Mouse (Mus musculus) heart, adult 10 weeks (tissue): ENCODE results near the gene Obox3. TPM values are rescaled to one million over a fixed set of nuclear protein-coding genes. Genes with fewer than 3 reads are reported as not detected.

Experiments
- polyA plus RNA-seq: library from polyadenylated mRNA; stranded (reverse); fragments of 350-450 nt; fragmentation: Illumina TruSeq; extraction: RNeasy Lipid Tissue Mini Kit (QIAGEN cat#74804); gene quantifications from one replicate; pipeline ENCODE4 v1.2.3, GENCODE M21; 2014; ENCODE audit warnings: low read depth, low replicate concordance

Gene Obox3
- not detected for polyA plus RNA-seq

DNA sequence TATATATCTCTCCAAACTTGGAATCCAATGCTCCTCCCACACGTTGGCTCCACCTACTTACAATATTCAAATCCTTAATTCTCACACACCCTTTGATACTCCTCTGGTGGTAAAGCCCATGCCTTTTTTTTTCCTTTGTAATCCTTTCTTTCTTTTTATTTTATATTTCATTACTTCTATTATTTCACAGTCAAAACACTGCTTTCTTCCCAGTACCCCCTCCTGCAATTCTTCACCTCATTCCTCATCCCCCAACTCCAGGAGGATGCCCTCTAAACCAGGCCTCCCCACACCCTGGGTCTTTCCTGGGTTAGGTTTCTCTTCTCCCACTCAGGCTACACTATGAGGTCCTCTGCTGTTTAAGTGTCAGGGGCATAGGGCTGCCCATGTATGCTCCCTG, at the start of gene Obox3:
Gene Obox3 (minus strand): TSS at position 101 of the 400 bp plus-strand sequence.

Other genes with a start within 250 kb of the Obox3 start
- not detected for gene Obox5, start 110.2 kb upstream of the Obox3 start, polyA plus RNA-seq
- not detected for gene Obox6, start 199.8 kb upstream of the Obox3 start, polyA plus RNA-seq
- gene Crx, start 240.1 kb upstream of the Obox3 start, polyA plus RNA-seq: not detected
- gene Crxos, start 242.7 kb upstream of the Obox3 start, polyA plus RNA-seq: not detected